Mouse (Mus musculus): ENCODE measurements around the gene Med15. TPM values are rescaled to one million over a fixed set of nuclear protein-coding genes. Genes with fewer than 3 reads are reported as not detected.
"Not testable (repeated sequence)": the region's sequence is repeated elsewhere in the genome, so short reads cannot be mapped to it uniquely, and the experiment has no call there.

The Med15 gene
- polyA plus RNA-seq, 1 experiment from 2014 or later, result 25.6 TPM

DNA sequence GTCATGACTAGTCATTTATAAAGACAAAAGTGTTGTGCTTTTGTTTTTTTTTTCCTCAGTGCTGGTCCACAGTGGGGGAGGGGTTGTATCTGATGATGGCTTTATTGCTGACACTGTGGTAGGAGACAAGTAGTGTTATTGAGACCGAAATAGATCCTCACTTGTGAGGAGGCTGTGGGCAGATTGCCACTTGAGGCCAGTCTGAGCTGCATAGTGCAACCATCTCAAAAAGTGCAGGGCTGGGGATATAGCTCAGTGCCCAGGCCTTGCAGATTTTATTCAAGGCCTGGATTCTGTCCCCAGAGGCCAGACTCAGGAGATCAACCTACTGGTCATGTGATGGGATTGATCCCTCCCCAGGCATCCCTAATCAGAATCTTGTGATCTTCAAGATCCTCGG is 95.8 kb downstream of the Med15 start:
- peaks cover 50% of the 10 kb centered on the region for H3K36me3 ChIP-seq
- H3K4me2 ChIP-seq, result no peak overlapping the region
- no peaks in the 10 kb centered on the region for H3K27me3 ChIP-seq
- no peak; the same call in 1 of the 2 replicates for ATAC-seq (replicated peaks; ENCODE audit: insufficient number of reproducible peaks, insufficient read depth, low FRiP score, low read depth)
- no peak overlapping the region for H3K4me3 ChIP-seq
- no peaks in the 10 kb centered on the region for H3K9me3 ChIP-seq (replicated peaks)
- WGBS, result 68% methylated on average over 2 of the region's 2 CpGs
- H3K9ac ChIP-seq, result no peak overlapping the region
- H3K4me1 ChIP-seq (replicated peaks), result peaks cover 26% of the 10 kb centered on the region
- H3K27ac ChIP-seq, result peak overlapping the region; percentile 34; the same call in 1 of the 2 replicates

DNA sequence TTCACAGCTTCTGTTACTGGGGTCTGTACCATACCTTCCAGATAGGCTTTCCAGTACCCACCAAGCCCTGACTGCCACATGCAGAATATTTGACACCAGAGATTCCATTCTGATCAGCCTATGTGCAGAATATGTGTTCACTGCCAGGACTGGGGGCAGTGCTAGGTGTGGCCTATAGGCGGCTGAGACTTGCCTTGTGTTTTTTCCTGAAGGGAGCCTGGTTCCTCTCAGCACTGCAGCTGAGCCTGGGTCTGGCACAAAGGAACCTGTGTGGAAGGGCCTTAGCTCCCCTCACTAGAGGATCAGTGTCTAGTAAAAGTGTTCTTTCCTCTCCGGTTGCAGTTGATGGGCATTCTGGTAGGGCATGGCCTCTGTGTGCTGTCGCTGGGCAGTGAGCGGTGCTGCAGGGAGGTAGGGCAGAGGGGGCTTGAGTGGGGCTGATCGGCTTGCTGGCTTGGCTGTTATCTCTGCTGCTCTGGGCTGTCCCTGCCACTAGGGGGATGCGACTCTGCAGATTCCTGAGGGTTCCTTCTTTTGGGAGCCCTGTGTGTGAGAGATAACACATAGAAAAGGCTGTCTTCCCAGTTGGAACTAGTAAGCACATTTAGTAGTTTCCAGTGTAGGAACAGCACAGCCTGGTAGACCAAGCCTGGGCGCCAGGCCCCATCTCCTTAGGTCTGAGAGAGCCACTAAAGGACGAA is 99.1 kb downstream of the Med15 start:
- Histone ChIP-seq H3K27ac (no peak overlapping the region), H3K4me2 (no peak overlapping the region), H3K36me3 (peaks cover 45% of the 10 kb centered on the region), H3K27me3 (no peaks in the 10 kb centered on the region), H3K9me3 (replicated peaks) (no peaks in the 10 kb centered on the region), H3K4me3 (no peak overlapping the region), H3K9ac (no peak overlapping the region), H3K4me1 (replicated peaks) (peaks cover 26% of the 10 kb centered on the region)
- 64% methylated on average over 8 of the region's 8 CpGs for WGBS
- ATAC-seq (replicated peaks; ENCODE audit: insufficient number of reproducible peaks, insufficient read depth, low FRiP score, low read depth), result no peak

DNA sequence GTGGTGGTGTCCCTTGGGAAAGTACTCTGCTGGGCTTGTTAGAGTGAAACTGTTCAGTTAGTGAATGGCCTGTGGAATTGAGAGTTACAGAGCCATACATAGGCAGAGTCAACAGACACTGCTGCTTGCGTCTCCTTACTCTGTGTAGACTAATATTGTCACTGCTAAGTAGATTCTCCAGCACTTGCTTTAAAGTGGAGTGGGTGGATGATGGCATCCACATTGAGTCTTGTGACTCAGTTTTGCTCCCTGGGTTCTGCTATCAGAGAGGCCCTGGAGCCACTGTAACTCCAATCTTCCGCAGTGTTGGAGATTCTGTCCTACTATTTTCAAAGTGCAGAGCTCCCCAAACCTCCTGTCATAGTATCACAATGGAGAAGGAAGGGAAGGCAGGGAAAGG is 100.1 kb downstream of the Med15 start:
- Histone ChIP-seq H3K27me3 (no peaks in the 10 kb centered on the region), H3K9ac (no peak overlapping the region), H3K4me2 (no peak overlapping the region), H3K27ac (no peak overlapping the region), H3K4me1 (replicated peaks) (peaks cover 18% of the 10 kb centered on the region), H3K4me3 (no peak overlapping the region), H3K9me3 (replicated peaks) (no peaks in the 10 kb centered on the region), H3K36me3 (peaks cover 50% of the 10 kb centered on the region)
- WGBS, result 96% methylated on average over 2 of the region's 2 CpGs
- ATAC-seq (replicated peaks; ENCODE audit: insufficient number of reproducible peaks, insufficient read depth, low FRiP score, low read depth), result no peak

DNA sequence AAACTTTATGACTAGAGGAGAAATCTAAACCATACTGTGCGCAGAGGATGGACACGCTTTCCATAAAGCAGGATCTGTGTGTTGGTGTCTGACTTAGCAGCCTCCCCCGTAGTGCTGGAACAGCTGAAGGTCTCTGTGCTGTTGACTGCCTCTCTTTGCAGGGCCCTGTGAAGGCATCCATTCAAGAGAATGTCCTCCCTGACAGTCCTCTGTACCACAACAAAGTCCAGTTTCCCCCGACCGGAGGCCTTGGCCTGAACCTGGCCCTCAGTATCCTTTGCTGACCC is 106.5 kb downstream of the Med15 start:
- Histone ChIP-seq H3K4me2 (no peak overlapping the region), H3K27me3 (no peaks in the 10 kb centered on the region), H3K4me1 (replicated peaks) (no peaks in the 10 kb centered on the region), H3K9ac (no peak overlapping the region), H3K4me3 (no peak overlapping the region), H3K27ac (no peak overlapping the region), H3K36me3 (peaks cover 60% of the 10 kb centered on the region), H3K9me3 (replicated peaks) (no peaks in the 10 kb centered on the region)
- WGBS, result 95% methylated on average over 5 of the region's 5 CpGs
- no peak for ATAC-seq (replicated peaks; ENCODE audit: insufficient number of reproducible peaks, insufficient read depth, low FRiP score, low read depth)

DNA sequence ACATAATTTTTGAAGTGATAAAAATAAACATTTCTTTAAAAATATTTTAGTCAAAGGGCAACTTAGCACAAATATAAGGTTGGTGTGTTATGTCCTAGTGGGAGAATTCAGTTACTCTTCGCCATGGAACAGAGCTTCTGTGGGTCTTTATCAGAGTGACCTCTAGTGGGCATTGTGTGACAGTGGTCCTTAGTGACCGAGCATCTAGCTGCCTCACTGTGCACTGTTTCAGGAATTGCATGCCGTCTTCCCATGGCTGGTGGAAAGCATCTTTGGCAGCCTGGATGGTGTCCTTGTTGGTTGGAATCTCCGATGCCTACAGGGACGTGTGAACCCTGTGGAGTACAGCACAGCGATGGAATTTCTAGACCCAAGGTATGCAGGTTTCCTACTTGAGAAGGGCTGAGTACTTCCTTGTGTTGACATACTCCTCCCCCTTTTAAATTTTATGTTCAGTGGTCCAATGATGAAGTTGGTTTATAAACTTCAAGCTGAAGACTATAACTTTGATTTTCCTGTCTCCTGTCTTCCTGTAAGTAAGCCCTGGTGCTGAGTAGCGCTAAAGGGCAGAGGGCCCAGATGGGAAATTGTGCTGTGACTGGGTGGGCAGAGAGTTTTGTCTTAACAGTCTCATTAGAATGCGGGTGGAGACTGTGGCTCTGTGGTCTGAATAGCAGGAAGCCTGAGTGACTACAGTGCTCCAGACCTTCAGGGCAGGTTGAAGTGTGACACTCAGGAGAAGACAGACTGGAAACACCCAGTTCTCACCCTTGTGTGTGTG is 107.0 kb downstream of the Med15 start:
- no peak overlapping the region for H3K9ac ChIP-seq
- no peak overlapping the region for H3K27ac ChIP-seq
- no peak overlapping the region for H3K4me2 ChIP-seq
- 69% methylated on average over 8 of the region's 8 CpGs for WGBS
- no peaks in the 10 kb centered on the region for H3K9me3 ChIP-seq (replicated peaks)
- H3K36me3 ChIP-seq, result peaks cover 57% of the 10 kb centered on the region
- H3K4me1 ChIP-seq (replicated peaks), result peaks cover under 1% of the 10 kb centered on the region
- no peak for ATAC-seq (replicated peaks; ENCODE audit: insufficient number of reproducible peaks, insufficient read depth, low FRiP score, low read depth)
- H3K4me3 ChIP-seq, result no peak overlapping the region
- H3K27me3 ChIP-seq, result no peaks in the 10 kb centered on the region

DNA sequence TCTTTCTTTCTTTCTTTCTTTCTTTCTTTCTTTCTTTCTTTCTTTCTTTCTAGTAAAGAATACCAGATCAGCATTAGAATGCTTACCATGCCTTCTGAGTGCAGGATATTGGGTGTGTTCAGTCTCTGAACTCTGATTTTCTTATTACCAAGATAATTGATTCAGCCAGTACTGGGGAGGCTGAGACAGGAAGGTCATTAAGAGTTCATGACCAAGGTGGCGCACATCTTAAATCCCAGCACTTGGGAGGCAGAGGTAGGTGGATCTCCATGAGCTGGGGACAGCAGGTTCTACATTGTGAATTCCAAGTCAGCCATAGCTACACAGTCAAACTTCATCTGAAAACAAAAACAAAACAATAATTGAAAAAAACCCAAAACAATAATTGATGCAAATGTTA is 110.8 kb downstream of the Med15 start:
- no peaks in the 10 kb centered on the region for H3K27me3 ChIP-seq
- H3K4me3 ChIP-seq, result no peak overlapping the region
- 76% methylated on average over 1 of the region's 1 CpGs for WGBS
- no peak for ATAC-seq (replicated peaks; ENCODE audit: insufficient number of reproducible peaks, insufficient read depth, low FRiP score, low read depth)
- peaks cover 24% of the 10 kb centered on the region for H3K36me3 ChIP-seq
- H3K4me1 ChIP-seq (replicated peaks), result peaks cover 15% of the 10 kb centered on the region
- no peak overlapping the region for H3K27ac ChIP-seq
- H3K4me2 ChIP-seq, result no peak overlapping the region
- no peak overlapping the region for H3K9ac ChIP-seq
- H3K9me3 ChIP-seq (replicated peaks), result no peaks in the 10 kb centered on the region

DNA sequence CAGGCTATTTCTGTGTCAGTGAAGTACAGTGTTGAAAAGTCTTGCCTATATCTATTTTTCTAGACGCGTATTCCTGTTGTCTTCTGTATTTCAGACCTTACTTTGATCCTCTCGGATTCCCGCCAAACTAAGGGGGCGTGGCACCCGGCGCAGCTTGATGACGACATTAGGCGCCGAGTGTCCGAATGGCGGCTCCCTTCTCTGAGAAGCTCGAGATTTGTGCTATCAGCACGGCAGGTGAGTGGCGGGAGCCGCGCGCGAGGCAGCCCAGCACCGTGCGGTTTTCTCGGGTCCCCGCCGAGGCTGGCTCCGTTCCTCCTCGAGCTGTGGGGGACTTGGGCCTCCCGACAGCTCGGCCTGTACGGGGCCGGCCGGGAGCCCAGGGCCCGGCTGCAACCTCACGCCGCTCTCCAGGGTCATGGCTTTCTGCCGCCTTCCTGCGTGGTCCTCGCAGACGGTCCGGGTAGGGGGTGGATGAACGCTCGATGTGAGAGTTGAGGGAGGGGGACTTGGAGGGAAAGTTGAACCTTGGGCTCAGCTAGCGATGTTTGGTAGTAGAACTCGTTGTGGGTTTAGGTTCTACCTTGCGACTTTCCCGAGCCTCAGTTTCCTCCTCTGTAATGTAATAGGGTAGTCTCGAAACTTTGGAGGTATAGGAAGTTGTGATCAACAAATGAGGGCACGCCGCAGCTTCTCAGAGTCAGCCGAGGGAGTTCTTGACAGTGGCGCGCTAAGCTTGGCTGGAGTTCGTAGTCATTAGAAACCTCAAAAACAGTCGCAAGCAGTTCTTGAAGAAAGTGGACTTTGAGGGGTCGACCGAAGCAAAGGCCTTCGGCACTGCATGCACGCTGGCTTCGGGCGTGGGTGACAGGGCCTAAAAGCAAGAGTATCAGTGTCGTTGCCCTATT is 113.2 kb downstream of the Med15 start, which contains the start of gene Smpd4:
TSS of gene Smpd4 (plus strand) at position 157 of the 908 bp plus-strand sequence.
- peak within 1 kb of the TSS; percentile 92 for H3K9ac ChIP-seq
- peaks cover 10% of the 10 kb centered on the region; the same call in 1 of the 2 replicates for H3K36me3 ChIP-seq
- peaks cover 15% of the 10 kb centered on the region for H3K4me1 ChIP-seq (replicated peaks)
- H3K27ac ChIP-seq, result peak within 1 kb of the TSS; percentile 35; the same call in 1 of the 2 replicates
- peak within 1 kb of the TSS; percentile 95 for H3K4me3 ChIP-seq
- ATAC-seq (replicated peaks; ENCODE audit: insufficient number of reproducible peaks, insufficient read depth, low FRiP score, low read depth), result peak; percentile 76
- H3K9me3 ChIP-seq (replicated peaks), result no peaks in the 10 kb centered on the region
- H3K27me3 ChIP-seq, result no peaks in the 10 kb centered on the region
- H3K4me2 ChIP-seq, result peak within 1 kb of the TSS; percentile 65
- WGBS, result 2% methylated on average over 60 of the region's 60 CpGs

DNA sequence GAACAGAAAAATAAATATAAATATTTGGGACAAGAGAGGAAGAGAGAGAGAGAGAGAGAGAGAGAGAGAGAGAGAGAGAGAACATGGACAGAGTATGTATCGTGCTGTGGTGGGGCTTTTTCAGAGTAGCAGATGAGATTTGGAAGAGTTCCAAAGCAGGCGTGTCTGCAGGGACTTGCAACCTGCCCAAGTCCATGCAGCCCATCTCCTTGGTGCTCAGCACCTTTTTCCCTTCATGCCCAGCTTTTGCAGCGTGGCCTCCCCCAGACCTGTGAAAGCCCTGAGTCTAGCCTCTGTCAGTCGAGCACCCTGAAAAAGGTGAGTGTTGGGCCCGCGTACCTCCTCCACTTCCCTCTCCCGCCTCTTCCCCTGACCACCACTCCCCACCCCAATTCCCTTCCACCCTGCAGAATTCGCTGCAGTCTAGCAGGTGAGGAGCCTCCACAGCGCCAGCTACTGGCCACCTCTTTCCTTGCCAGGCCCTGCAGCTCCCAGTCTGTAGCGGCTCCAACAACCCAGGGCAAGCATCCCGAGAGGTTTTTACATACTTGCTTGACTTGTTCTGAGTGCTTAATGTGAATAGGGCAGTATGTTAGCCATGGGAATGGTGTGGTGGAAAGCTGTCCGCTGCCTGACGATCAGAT is 114.6 kb downstream of the Med15 start:
- ATAC-seq (replicated peaks; ENCODE audit: insufficient number of reproducible peaks, insufficient read depth, low FRiP score, low read depth), result 0 out of 2 replicates have a peak, but pooled peaks have one; percentile 14
- no peaks in the 10 kb centered on the region for H3K27me3 ChIP-seq
- H3K4me3 ChIP-seq, result no peak overlapping the region
- H3K9me3 ChIP-seq (replicated peaks), result no peaks in the 10 kb centered on the region
- no peak overlapping the region for H3K9ac ChIP-seq
- H3K4me2 ChIP-seq, result peak overlapping the region; percentile 37
- no peak overlapping the region for H3K27ac ChIP-seq
- peaks cover 15% of the 10 kb centered on the region for H3K4me1 ChIP-seq (replicated peaks)
- WGBS, result 11% methylated on average over 13 of the region's 13 CpGs
- peaks cover 3% of the 10 kb centered on the region; the same call in 1 of the 2 replicates for H3K36me3 ChIP-seq

DNA sequence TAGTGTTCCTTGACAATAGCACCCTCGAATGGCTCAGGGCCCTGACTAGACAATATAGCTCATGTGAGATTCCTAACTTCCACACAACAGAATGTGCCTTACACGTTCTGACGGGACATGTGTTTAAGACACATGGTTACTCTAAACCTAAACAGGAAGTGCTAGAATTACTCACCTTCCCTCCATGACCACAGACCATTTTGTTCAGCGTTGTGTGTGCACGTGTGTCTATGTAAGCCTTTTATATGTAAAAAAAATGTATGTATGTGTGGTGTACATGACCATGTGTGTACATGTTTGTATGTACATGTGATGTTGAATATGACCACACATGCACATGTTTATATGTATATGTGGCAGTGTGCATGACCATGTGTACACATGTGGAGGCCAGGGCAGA is 116.5 kb downstream of the Med15 start:
- Histone ChIP-seq H3K36me3 (no peaks in the 10 kb centered on the region), H3K4me3 (no peak overlapping the region), H3K9me3 (replicated peaks) (no peaks in the 10 kb centered on the region), H3K27me3 (no peaks in the 10 kb centered on the region), H3K9ac (no peak overlapping the region), H3K4me2 (no peak overlapping the region), H3K4me1 (replicated peaks) (peaks cover 15% of the 10 kb centered on the region), H3K27ac (no peak overlapping the region)
- 79% methylated on average over 5 of the region's 5 CpGs for WGBS
- no peak for ATAC-seq (replicated peaks; ENCODE audit: insufficient number of reproducible peaks, insufficient read depth, low FRiP score, low read depth)

DNA sequence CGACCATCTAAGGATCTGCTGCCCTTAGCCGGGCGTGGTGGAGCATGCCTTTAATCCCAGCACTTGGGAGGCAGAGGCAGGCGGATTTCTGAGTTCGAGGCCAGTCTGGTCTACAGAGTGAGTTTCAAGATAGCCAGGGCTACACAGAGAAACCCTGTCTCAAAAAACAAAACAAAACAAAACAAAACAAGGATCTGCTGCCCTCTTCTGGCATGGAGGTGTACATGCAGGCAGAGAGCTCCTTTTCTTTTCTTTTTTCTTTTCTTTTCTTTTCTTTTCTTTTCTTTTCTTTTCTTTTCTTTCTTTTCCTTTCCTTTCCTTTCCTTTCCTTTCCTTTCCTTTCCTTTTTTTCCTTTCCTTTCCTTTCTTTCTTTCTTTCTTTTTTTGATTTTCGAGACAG is 118.0 kb downstream of the Med15 start:
- not testable (repeated sequence) for H3K4me2 ChIP-seq; H3K27ac ChIP-seq; H3K9me3 ChIP-seq (replicated peaks); ATAC-seq (replicated peaks; ENCODE audit: insufficient number of reproducible peaks, insufficient read depth, low FRiP score, low read depth); H3K9ac ChIP-seq; H3K36me3 ChIP-seq; H3K4me3 ChIP-seq; H3K4me1 ChIP-seq (replicated peaks); H3K27me3 ChIP-seq
- WGBS, result 82% methylated on average over 6 of the region's 6 CpGs

DNA sequence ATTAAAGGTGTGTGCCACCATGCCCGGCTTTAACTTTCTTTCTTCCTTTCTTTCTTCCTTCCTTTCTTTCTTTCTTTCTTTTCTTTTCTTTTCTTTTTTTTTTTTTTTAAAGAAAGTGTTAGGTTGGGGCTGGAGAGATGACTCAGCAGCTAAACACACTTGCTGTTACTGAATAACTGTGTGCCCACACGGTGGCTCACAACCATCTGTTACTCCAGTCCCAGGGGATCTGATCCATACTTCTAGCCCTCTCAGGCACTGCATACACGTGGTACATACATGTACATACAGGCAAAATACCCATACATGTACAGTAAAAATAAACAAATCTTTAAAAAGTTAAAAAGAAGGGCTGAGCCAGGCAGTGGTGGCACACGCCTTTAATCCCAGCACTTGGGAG is 121.3 kb downstream of the Med15 start:
- H3K9ac ChIP-seq, result no peak overlapping the region
- no peaks in the 10 kb centered on the region for H3K27me3 ChIP-seq
- no peak for ATAC-seq (replicated peaks; ENCODE audit: insufficient number of reproducible peaks, insufficient read depth, low FRiP score, low read depth)
- H3K4me3 ChIP-seq, result no peak overlapping the region
- no peaks in the 10 kb centered on the region for H3K36me3 ChIP-seq
- no peak overlapping the region for H3K27ac ChIP-seq
- no peaks in the 10 kb centered on the region for H3K4me1 ChIP-seq (replicated peaks)
- no peaks in the 10 kb centered on the region for H3K9me3 ChIP-seq (replicated peaks)
- WGBS, result 68% methylated on average over 4 of the region's 4 CpGs
- H3K4me2 ChIP-seq, result no peak overlapping the region
